Mouse (Mus musculus) liver, embryonic 15.5 days (tissue): ENCODE results near the gene Arhgap44. TPM values are rescaled to one million over a fixed set of nuclear protein-coding genes. Genes with fewer than 3 reads are reported as not detected.

Source experiments
- ATAC-seq: fragments of 200-750 bp; cut with Nextera tagmentation; 2 replicates; pipeline ENCODE4 v1.8.0; 2017; ENCODE audit warnings: moderate number of reproducible peaks, mild to moderate bottlenecking, moderate library complexity; ENCODE audit not compliant: insufficient read depth
- H3K27ac ChIP-seq: fragments of 300-500 bp; sonication (generic); replicated peaks from 2 replicates; pipeline ENCODE4 v1.5.1; 2015; ENCODE audit warnings: mild to moderate bottlenecking, inconsistent platforms
- H3K27me3 ChIP-seq: fragments of 300-500 bp; sonication (generic); 2 replicates; pipeline ENCODE4 v1.6.1; 2015; ENCODE audit warnings: mild to moderate bottlenecking, inconsistent platforms
- H3K36me3 ChIP-seq: fragments of 300-500 bp; sonication (generic); replicated peaks from 2 replicates; pipeline ENCODE4 v1.6.1; 2015; ENCODE audit warnings: moderate library complexity, mild to moderate bottlenecking, inconsistent platforms
- H3K4me1 ChIP-seq: fragments of 300-500 bp; sonication (generic); replicated peaks from 2 replicates; pipeline ENCODE4 v1.6.1; 2015; ENCODE audit warnings: inconsistent platforms
- H3K4me2 ChIP-seq: fragments of 300-500 bp; sonication (generic); 2 replicates; pipeline ENCODE4 v1.6.1; 2015; ENCODE audit warnings: moderate library complexity, mild to moderate bottlenecking, inconsistent platforms
- H3K4me3 ChIP-seq: fragments of 300-500 bp; sonication (generic); replicated peaks from 2 replicates; pipeline ENCODE4 v1.5.1; 2015; ENCODE audit warnings: mild to moderate bottlenecking, inconsistent platforms
- H3K9ac ChIP-seq: fragments of 300-500 bp; sonication (generic); 2 replicates; pipeline ENCODE4 v1.6.1; 2015; ENCODE audit warnings: moderate library complexity, mild to moderate bottlenecking, inconsistent platforms
- H3K9me3 ChIP-seq: fragments of 300-500 bp; sonication (generic); replicated peaks from 2 replicates; pipeline ENCODE4 v1.6.1; 2016; ENCODE audit warnings: inconsistent platforms
- WGBS: fragments of 180-500 bp; shearing (Covaris S2); methylation state at CpG from one replicate; pipeline ENCODE4 v1.1.7; 2015; ENCODE audit warnings: mixed read lengths; ENCODE audit not compliant: insufficient replicate concordance; 5-methylcytosine and 5-hydroxymethylcytosine counted together
- polyA plus RNA-seq: library from polyadenylated mRNA; unstranded; fragments of >200 nt; fragmentation: Nextera tagmentation; extraction: Ambion mirVana; gene quantifications from 2 replicates; pipeline ENCODE4 v1.2.1, GENCODE M21; 2015

Gene Arhgap44
- polyA plus RNA-seq, 1 experiment from 2014 or later, result 0.91 TPM

GRCm38 (mm10) chr11:65107151-65107550 is 55.6 kb downstream of the Arhgap44 start:
- H3K27me3 ChIP-seq, result no peaks in the 10 kb centered on the region
- no peaks in the 10 kb centered on the region for H3K9me3 ChIP-seq
- H3K27ac ChIP-seq, result no peak overlapping the region
- H3K36me3 ChIP-seq, result no peaks in the 10 kb centered on the region
- H3K9ac ChIP-seq, result no peak overlapping the region
- no peak for ATAC-seq
- no peak overlapping the region for H3K4me2 ChIP-seq
- H3K4me1 ChIP-seq, result no peaks in the 10 kb centered on the region
- no peak overlapping the region for H3K4me3 ChIP-seq
- WGBS, result 53% methylated on average over 4 of the region's 4 CpGs

DNA sequence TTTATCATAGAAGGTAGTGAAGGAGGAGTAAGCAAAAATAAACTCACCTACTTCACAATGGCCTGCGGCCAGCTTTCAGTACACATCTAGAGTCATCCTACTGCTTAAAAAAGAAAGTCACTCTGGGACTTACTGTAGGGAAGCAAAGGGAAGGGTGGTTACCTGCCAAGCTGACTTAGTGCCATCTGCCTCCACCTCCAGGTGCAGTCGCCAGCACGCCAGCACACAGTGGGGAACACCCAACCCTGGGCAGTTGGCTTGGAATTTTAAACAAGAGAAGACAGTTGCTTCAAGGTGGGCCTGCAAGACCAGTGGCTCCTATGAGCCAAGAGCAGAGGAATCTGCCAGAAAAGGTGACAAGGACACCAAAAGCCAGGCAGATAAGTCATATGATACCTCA is 58.7 kb downstream of the Arhgap44 start:
- Histone ChIP-seq H3K36me3 (no peaks in the 10 kb centered on the region), H3K4me3 (no peak overlapping the region), H3K4me2 (no peak overlapping the region), H3K27ac (no peak overlapping the region), H3K4me1 (no peaks in the 10 kb centered on the region), H3K27me3 (no peaks in the 10 kb centered on the region), H3K9ac (no peak overlapping the region), H3K9me3 (no peaks in the 10 kb centered on the region)
- ATAC-seq, result no peak
- WGBS, result 64% methylated on average over 3 of the region's 3 CpGs

- Histone ChIP-seq H3K4me2 (no peak overlapping the region), H3K4me3 (no peak overlapping the region), H3K4me1 (no peaks in the 10 kb centered on the region), H3K27me3 (no peaks in the 10 kb centered on the region), H3K9me3 (no peaks in the 10 kb centered on the region), H3K9ac (no peak overlapping the region), H3K27ac (no peak overlapping the region), H3K36me3 (no peaks in the 10 kb centered on the region)
- no peak for ATAC-seq
- 51% methylated on average over 11 of the region's 11 CpGs for WGBS
Observed at GRCm38 (mm10) chr11:65101206-65101605, 61.6 kb downstream of the Arhgap44 start.

GRCm38 (mm10) chr11:65100031-65100430 is 62.7 kb downstream of the Arhgap44 start:
- no peak overlapping the region for H3K4me3 ChIP-seq
- WGBS, result 65% methylated on average over 8 of the region's 8 CpGs
- no peak for ATAC-seq

DNA sequence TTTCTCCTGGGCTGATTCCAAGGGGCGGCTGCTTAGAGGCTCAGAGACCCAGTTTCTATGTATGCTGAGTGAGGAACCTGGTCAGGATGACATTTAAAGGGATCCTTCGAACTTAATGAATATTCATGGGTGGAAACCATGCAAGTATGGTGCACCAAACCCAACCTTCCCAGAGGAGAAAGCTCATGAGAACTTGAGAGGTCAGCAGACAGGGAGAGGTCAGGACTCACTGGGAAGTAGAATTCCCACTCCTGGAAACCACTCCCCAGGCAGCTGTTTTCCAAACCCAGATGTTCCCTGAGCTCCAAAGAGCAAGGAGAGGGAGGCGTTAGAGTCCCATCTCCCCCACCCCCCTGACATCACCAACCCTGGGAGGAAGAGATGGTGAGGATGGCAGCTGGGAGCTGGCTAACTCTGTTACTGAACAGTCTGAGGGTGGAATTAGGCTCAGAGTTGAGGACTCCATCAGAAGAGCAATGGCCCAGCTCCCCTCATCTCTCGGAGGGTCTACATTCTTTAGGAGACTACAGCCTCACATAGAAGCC is 65.2 kb downstream of the Arhgap44 start:
- 54% methylated on average over 4 of the region's 4 CpGs for WGBS
- Histone ChIP-seq H3K4me1 (no peaks in the 10 kb centered on the region), H3K36me3 (no peaks in the 10 kb centered on the region), H3K27me3 (no peaks in the 10 kb centered on the region), H3K4me2 (no peak overlapping the region), H3K27ac (no peak overlapping the region), H3K9ac (no peak overlapping the region), H3K4me3 (no peak overlapping the region), H3K9me3 (no peaks in the 10 kb centered on the region)
- ATAC-seq, result no peak

More at GRCm38 (mm10) chr11:65100031-65100430, 62.7 kb downstream of the Arhgap44 start:
- Histone ChIP-seq H3K27ac (no peak overlapping the region), H3K4me2 (no peak overlapping the region), H3K4me1 (no peaks in the 10 kb centered on the region), H3K27me3 (no peaks in the 10 kb centered on the region), H3K36me3 (no peaks in the 10 kb centered on the region), H3K9ac (no peak overlapping the region), H3K9me3 (no peaks in the 10 kb centered on the region)

DNA sequence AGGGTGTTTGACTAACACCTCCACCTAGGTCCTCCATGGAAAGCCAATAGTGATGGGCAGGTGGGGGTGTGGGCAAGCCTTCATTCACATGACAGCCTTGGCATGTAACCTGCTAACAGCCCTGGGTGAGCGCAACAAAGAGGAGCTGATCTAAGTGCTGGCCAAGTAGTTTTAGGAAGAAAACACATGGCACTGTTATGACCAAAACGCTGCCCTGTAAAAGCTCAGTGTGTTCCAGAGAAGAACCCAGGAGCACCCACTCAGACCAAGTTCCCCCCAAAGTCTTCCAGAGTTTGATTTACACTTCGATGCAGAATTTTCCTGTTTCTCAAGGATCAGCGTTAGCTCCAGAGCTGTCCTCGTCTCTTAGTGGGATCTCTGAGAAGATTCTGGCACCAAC is 65.9 kb downstream of the Arhgap44 start:
- no peak for ATAC-seq
- Histone ChIP-seq H3K4me1 (no peaks in the 10 kb centered on the region), H3K36me3 (no peaks in the 10 kb centered on the region), H3K9me3 (no peaks in the 10 kb centered on the region), H3K27ac (no peak overlapping the region), H3K4me2 (no peak overlapping the region), H3K9ac (no peak overlapping the region), H3K27me3 (no peaks in the 10 kb centered on the region), H3K4me3 (no peak overlapping the region)
- 74% methylated on average over 5 of the region's 5 CpGs for WGBS

- no peak for ATAC-seq
- H3K4me1 ChIP-seq, result peaks cover 3% of the 10 kb centered on the region; the same call in 1 of the 2 replicates
- H3K9ac ChIP-seq, result no peak overlapping the region
- no peaks in the 10 kb centered on the region for H3K9me3 ChIP-seq
- WGBS, result 53% methylated on average over 8 of the region's 8 CpGs
- no peaks in the 10 kb centered on the region for H3K27me3 ChIP-seq
- H3K36me3 ChIP-seq, result no peaks in the 10 kb centered on the region
- H3K4me3 ChIP-seq, result no peak overlapping the region
- no peak overlapping the region for H3K27ac ChIP-seq
- no peak overlapping the region for H3K4me2 ChIP-seq
Observed at GRCm38 (mm10) chr11:65092851-65093250, 69.9 kb downstream of the Arhgap44 start.

GRCm38 (mm10) chr11:65090386-65090785 is 72.4 kb downstream of the Arhgap44 start:
- H3K9ac ChIP-seq, result no peak overlapping the region
- ATAC-seq, result no peak
- H3K4me1 ChIP-seq, result peaks cover 3% of the 10 kb centered on the region; the same call in 1 of the 2 replicates
- H3K36me3 ChIP-seq, result no peaks in the 10 kb centered on the region
- WGBS, result 60% methylated on average over 6 of the region's 6 CpGs
- H3K4me3 ChIP-seq, result no peak overlapping the region
- no peaks in the 10 kb centered on the region for H3K27me3 ChIP-seq
- no peak overlapping the region for H3K27ac ChIP-seq
- H3K4me2 ChIP-seq, result no peak overlapping the region
- no peaks in the 10 kb centered on the region for H3K9me3 ChIP-seq

GRCm38 (mm10) chr11:65089982-65090381 is 72.8 kb downstream of the Arhgap44 start:
- WGBS, result 43% methylated on average over 3 of the region's 3 CpGs
- Histone ChIP-seq H3K4me2 (no peak overlapping the region), H3K9ac (no peak overlapping the region), H3K4me3 (no peak overlapping the region), H3K36me3 (no peaks in the 10 kb centered on the region), H3K4me1 (peaks cover 3% of the 10 kb centered on the region; the same call in 1 of the 2 replicates), H3K9me3 (no peaks in the 10 kb centered on the region), H3K27ac (no peak overlapping the region), H3K27me3 (no peaks in the 10 kb centered on the region)
- no peak for ATAC-seq

GRCm38 (mm10) chr11:65089282-65089681 is 73.5 kb downstream of the Arhgap44 start:
- WGBS, result 69% methylated on average over 6 of the region's 6 CpGs
- Histone ChIP-seq H3K4me3 (no peak overlapping the region), H3K27me3 (no peaks in the 10 kb centered on the region), H3K9me3 (no peaks in the 10 kb centered on the region), H3K36me3 (no peaks in the 10 kb centered on the region), H3K27ac (no peak overlapping the region), H3K4me1 (peaks cover 3% of the 10 kb centered on the region; the same call in 1 of the 2 replicates), H3K9ac (no peak overlapping the region), H3K4me2 (no peak overlapping the region)
- no peak for ATAC-seq

DNA sequence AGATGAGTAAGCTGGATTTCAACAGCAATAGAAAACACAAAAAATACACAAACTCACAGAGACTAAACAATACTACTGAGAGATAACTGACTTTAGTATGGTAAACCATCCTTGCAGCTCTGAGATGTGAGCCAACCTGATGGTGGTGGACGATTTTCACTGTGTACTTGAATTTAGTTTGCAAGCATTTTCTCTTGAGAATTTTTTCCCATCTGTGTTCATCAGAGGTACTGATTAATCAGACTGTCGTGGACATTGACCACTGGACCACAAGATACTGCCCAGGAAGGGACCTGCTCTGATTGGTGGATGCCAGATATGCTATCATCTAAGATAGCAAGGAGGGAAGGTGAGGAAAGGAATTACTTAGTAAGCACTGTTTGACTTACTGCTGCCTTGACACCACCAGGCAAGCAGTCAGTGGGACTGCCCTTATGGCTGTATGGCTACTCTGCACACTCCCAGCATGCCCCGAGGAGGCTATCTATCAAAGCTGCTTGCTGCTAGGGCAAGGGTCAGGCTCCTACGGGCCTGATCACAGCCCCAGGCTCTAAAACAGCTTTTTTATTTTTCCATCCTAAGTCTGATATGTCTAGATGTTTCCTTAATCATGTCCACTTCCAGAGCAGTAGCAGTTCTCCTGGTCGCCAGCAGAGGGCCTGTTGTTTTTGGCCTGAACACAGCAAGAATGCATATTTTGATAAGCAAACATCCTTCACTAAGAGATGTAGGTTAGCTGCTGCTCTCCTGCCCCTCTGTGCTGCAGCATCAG is 74.1 kb downstream of the Arhgap44 start:
- 24% methylated on average over 5 of the region's 5 CpGs for WGBS
- Histone ChIP-seq H3K4me1 (peaks cover 3% of the 10 kb centered on the region; the same call in 1 of the 2 replicates), H3K36me3 (no peaks in the 10 kb centered on the region), H3K4me3 (no peak overlapping the region), H3K9ac (no peak overlapping the region), H3K27me3 (no peaks in the 10 kb centered on the region), H3K27ac (no peak overlapping the region), H3K4me2 (no peak overlapping the region), H3K9me3 (no peaks in the 10 kb centered on the region)
- ATAC-seq, result no peak; the same call in 1 of the 2 replicates
